Mouse (Mus musculus): ENCODE results near the gene Anapc10. TPM values are rescaled to one million over a fixed set of nuclear protein-coding genes. Genes with fewer than 3 reads are reported as not detected.

Anapc10 gene
- total RNA-seq, 2 experiments from 2014 or later = 6.2 to 9.6 TPM

- ATAC-seq (replicated peaks; ENCODE audit: low FRiP score, poor library complexity, severe bottlenecking) = no peak
These were observed 114.9 kb downstream of the Anapc10 start for GRCm38 (mm10) chr8:79826534-79826933.

Other genes with a start within 250 kb of the Anapc10 start
- gene Otud4, start 72.2 kb upstream of the Anapc10 start, total RNA-seq (2015; ENCODE audit: low replicate concordance) = 22.2 and 47.2 TPM in 2 replicates
- 33.2 and 51.1 TPM in 2 replicates for gene Otud4, start 72.2 kb upstream of the Anapc10 start, total RNA-seq (2017; ENCODE audit: low replicate concordance)
- 46.9 and 53.7 TPM in 2 replicates for gene Abce1, start 80 bp upstream of the Anapc10 start, total RNA-seq (2015; ENCODE audit: low replicate concordance)
- gene Abce1, start 80 bp upstream of the Anapc10 start, total RNA-seq (2017; ENCODE audit: low replicate concordance) = 36.1 and 43.4 TPM in 2 replicates

Measured in erythroid progenitor cell, adult 5-6 weeks (primary cell).